Mouse (Mus musculus) embryonic facial prominence, embryonic 14.5 days (tissue): ENCODE measurements at regions not wholly inside any gene's neighbourhood (a gene's known extent, or its start where the extent isn't known, plus 50 kb on each side); places are given as distances from the start of the nearest gene placed in this dataset.

Source experiments
- ATAC-seq: fragments of 200-750 bp; cut with Nextera tagmentation; 2 replicates; pipeline ENCODE4 v1.8.0; 2017; ENCODE audit warnings: low read depth, moderate number of reproducible peaks, moderate TSS enrichment
- DNase-seq: peaks from one replicate; pipeline ENCODE4 v3.0.0-alpha.2; 2015; ENCODE audit warnings: low spot score
- H3K27ac ChIP-seq: fragments of 300-500 bp; sonication (generic); replicated peaks from 2 replicates; pipeline ENCODE4 v1.5.1; 2014; ENCODE audit warnings: low read depth, mild to moderate bottlenecking, low read length, moderate library complexity
- H3K27me3 ChIP-seq: fragments of 300-500 bp; sonication (generic); replicated peaks from 2 replicates; pipeline ENCODE4 v1.6.1; 2014; ENCODE audit warnings: low read length; ENCODE audit not compliant: control insufficient read depth, insufficient read depth
- H3K36me3 ChIP-seq: fragments of 300-500 bp; sonication (generic); 2 replicates; pipeline ENCODE4 v1.6.1; 2014; ENCODE audit warnings: low read length, mixed read lengths; ENCODE audit not compliant: control insufficient read depth, insufficient read depth
- H3K4me1 ChIP-seq: fragments of 300-500 bp; sonication (generic); 2 replicates; pipeline ENCODE4 v1.6.1; 2014; ENCODE audit warnings: antibody characterized with exemption, low read length; ENCODE audit not compliant: control insufficient read depth, insufficient read depth
- H3K4me2 ChIP-seq: fragments of 300-500 bp; sonication (generic); 2 replicates; pipeline ENCODE4 v1.6.1; 2014; ENCODE audit warnings: low read depth, mild to moderate bottlenecking, low read length, moderate library complexity, mixed read lengths
- H3K4me3 ChIP-seq: fragments of 300-500 bp; sonication (generic); 2 replicates; pipeline ENCODE4 v1.5.1; 2014; ENCODE audit warnings: low read depth, mild to moderate bottlenecking, low read length
- H3K9ac ChIP-seq: fragments of 300-500 bp; sonication (generic); 2 replicates; pipeline ENCODE4 v1.6.1; 2014; ENCODE audit warnings: low read depth, mild to moderate bottlenecking, low read length, moderate library complexity, mixed read lengths
- H3K9me3 ChIP-seq: fragments of 300-500 bp; sonication (generic); 2 replicates; pipeline ENCODE4 v1.6.1; 2016; ENCODE audit warnings: low read length; ENCODE audit not compliant: control insufficient read depth
- WGBS: fragments of 180-500 bp; shearing (Covaris S2); extraction: QIAGEN DNeasy Blood & Tissue Kit; methylation state at CpG from one replicate; pipeline ENCODE4 v1.1.7; 2014; 5-methylcytosine and 5-hydroxymethylcytosine counted together

- Histone ChIP-seq H3K4me3 (no peak overlapping the region), H3K9ac (no peak overlapping the region), H3K27ac (no peak overlapping the region), H3K4me1 (peaks cover 2% of the 10 kb centered on the region; the same call in 1 of the 2 replicates), H3K36me3 (no peaks in the 10 kb centered on the region), H3K27me3 (peaks cover 18% of the 10 kb centered on the region), H3K9me3 (no peaks in the 10 kb centered on the region), H3K4me2 (no peak overlapping the region)
- DNase-seq (no peak), ATAC-seq (no peak)
- 11% methylated on average over 6 of the region's 6 CpGs for WGBS
These were observed 107.1 kb upstream of the Csf3r start for GRCm38 (mm10) chr4:125917210-125917609.

DNA sequence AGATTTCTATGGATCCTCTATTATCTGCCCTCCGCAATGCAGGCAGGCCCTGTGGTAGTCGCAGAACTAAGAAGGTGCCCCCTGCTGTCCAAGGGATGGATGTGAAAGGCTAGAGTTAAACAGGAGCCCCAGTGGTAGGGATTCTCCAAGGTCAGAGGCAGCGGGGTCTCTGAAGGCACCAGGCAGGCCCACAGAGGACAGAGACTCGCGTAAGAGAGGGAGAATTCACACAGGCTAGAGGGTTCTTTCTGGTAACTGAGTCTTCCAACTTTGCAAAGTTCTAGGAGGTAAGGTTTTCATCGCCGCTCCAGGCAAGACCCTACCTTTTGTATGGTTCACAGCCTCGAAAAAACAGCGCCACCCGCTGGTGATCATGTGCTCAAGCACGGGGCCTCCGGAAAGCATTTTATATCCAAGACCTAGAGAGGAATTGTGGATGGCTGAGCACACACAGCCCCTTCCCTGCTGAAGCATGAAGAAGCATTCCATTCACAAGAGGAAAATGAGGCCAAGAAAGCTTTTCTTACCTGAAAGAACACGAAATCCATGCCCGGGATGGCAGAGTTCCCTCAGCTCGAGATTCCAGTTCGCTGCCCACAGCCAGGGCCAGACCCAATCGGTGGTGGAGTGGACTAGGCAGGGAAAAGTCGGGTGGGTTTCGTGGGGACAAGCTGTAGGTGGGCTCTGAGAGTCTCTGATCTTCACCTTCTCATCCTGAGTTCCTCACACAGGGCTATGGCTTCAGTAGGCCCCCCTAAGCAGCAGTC is 102.6 kb upstream of the Csf3r start:
- 12% methylated on average over 19 of the region's 19 CpGs for WGBS
- H3K9ac ChIP-seq, result no peak overlapping the region
- ATAC-seq, result peak; percentile 67

GRCm38 (mm10) chr4:125922317-125922878 is 102.0 kb upstream of the Csf3r start:
- Histone ChIP-seq H3K27me3 (peaks cover 7% of the 10 kb centered on the region; the same call in 1 of the 2 replicates), H3K4me1 (peaks cover 5% of the 10 kb centered on the region; the same call in 1 of the 2 replicates), H3K4me3 (no peak overlapping the region), H3K9ac (no peak overlapping the region), H3K36me3 (no peaks in the 10 kb centered on the region), H3K4me2 (no peak overlapping the region), H3K27ac (no peak overlapping the region), H3K9me3 (no peaks in the 10 kb centered on the region)
- 31% methylated on average over 10 of the region's 11 CpGs for WGBS
- peak; percentile 48 for DNase-seq
- no peak for ATAC-seq

More for the DNA sequence above, 102.6 kb upstream of the Csf3r start:
- H3K4me1 ChIP-seq, result peaks cover 5% of the 10 kb centered on the region; the same call in 1 of the 2 replicates
- no peaks in the 10 kb centered on the region for H3K36me3 ChIP-seq
- no peaks in the 10 kb centered on the region for H3K9me3 ChIP-seq
- no peak overlapping the region for H3K4me3 ChIP-seq
- H3K4me2 ChIP-seq, result 0 out of 2 replicates have a peak overlapping the region, but pooled peaks have one; percentile 17
- DNase-seq, result peak; percentile 55
- no peak overlapping the region for H3K27ac ChIP-seq
- H3K27me3 ChIP-seq, result peaks cover 7% of the 10 kb centered on the region; the same call in 1 of the 2 replicates

GRCm38 (mm10) chr4:125923225-125923624 is 101.1 kb upstream of the Csf3r start:
- no peaks in the 10 kb centered on the region for H3K36me3 ChIP-seq
- ATAC-seq (no peak), DNase-seq (peak; percentile 39)
- peaks cover 7% of the 10 kb centered on the region; the same call in 1 of the 2 replicates for H3K27me3 ChIP-seq
- H3K9me3 ChIP-seq, result no peaks in the 10 kb centered on the region
- H3K4me2 ChIP-seq, result no peak overlapping the region
- 46% methylated on average over 7 of the region's 7 CpGs for WGBS
- H3K4me3 ChIP-seq, result no peak overlapping the region
- peaks cover 5% of the 10 kb centered on the region; the same call in 1 of the 2 replicates for H3K4me1 ChIP-seq
- no peak overlapping the region for H3K27ac ChIP-seq
- no peak overlapping the region for H3K9ac ChIP-seq

GRCm38 (mm10) chr4:125928196-125928595 is 96.2 kb upstream of the Csf3r start:
- Histone ChIP-seq H3K4me3 (no peak overlapping the region), H3K4me2 (no peak overlapping the region), H3K9me3 (no peaks in the 10 kb centered on the region), H3K27ac (no peak overlapping the region), H3K4me1 (peaks cover 3% of the 10 kb centered on the region; the same call in 1 of the 2 replicates), H3K36me3 (no peaks in the 10 kb centered on the region), H3K27me3 (peaks cover 8% of the 10 kb centered on the region), H3K9ac (no peak overlapping the region)
- WGBS, result 32% methylated on average over 4 of the region's 4 CpGs
- DNase-seq, result no peak
- peak; percentile 20; the same call in 1 of the 2 replicates for ATAC-seq

DNA sequence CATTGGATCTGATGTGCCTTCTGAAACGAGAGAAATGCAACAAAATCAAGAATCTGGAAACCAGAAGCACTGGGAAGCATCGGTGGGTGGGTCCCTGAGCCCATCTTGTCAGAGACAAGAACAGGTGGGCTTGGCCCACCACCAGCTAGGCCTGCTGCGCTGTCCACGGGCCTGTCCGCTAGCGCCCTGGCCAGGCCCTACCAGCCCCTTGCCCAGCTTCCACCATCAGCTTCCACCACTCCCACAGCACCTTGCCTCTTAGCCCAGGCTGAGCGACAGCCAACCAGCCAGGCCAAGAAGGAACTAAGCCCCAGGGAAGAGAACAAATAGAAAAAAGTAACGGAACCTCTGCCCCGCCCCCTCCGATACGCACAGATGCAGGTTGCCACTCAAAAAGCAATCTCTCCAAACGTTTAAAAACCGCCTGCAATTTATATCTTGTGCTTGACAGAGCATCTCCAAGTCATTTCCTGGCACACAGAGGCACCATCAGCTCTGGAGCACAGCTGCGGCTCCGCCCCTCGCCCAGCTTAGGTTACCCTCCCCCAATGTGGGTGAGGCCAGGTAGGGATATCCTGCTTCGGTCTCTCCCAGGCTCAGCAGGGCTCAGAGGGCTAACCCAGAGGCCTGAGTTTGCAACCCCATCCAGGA is 95.1 kb upstream of the Csf3r start:
- Histone ChIP-seq H3K27me3 (peaks cover 8% of the 10 kb centered on the region), H3K4me1 (peaks cover 3% of the 10 kb centered on the region; the same call in 1 of the 2 replicates), H3K4me2 (no peak overlapping the region), H3K9ac (no peak overlapping the region), H3K4me3 (no peak overlapping the region), H3K36me3 (no peaks in the 10 kb centered on the region), H3K9me3 (no peaks in the 10 kb centered on the region), H3K27ac (no peak overlapping the region)
- 0 out of 2 replicates have a peak, but pooled peaks have one; percentile 44 for ATAC-seq
- peak; percentile 38 for DNase-seq
- WGBS, result 55% methylated on average over 17 of the region's 17 CpGs

GRCm38 (mm10) chr4:125930764-125931163 is 93.6 kb upstream of the Csf3r start:
- ATAC-seq (no peak), DNase-seq (no peak)
- no peaks in the 10 kb centered on the region for H3K9me3 ChIP-seq
- H3K4me2 ChIP-seq, result no peak overlapping the region
- H3K4me3 ChIP-seq, result no peak overlapping the region
- H3K27me3 ChIP-seq, result peaks cover 8% of the 10 kb centered on the region
- no peak overlapping the region for H3K27ac ChIP-seq
- no peak overlapping the region for H3K9ac ChIP-seq
- H3K36me3 ChIP-seq, result no peaks in the 10 kb centered on the region
- peaks cover 3% of the 10 kb centered on the region; the same call in 1 of the 2 replicates for H3K4me1 ChIP-seq
- WGBS, result 55% methylated on average over 10 of the region's 10 CpGs

- H3K4me1 ChIP-seq, result peaks cover 3% of the 10 kb centered on the region; the same call in 1 of the 2 replicates
- H3K4me2 ChIP-seq, result no peak overlapping the region
- ATAC-seq (no peak), DNase-seq (no peak)
- H3K9ac ChIP-seq, result no peak overlapping the region
- no peak overlapping the region for H3K27ac ChIP-seq
- H3K9me3 ChIP-seq, result no peaks in the 10 kb centered on the region
- WGBS, result 55% methylated on average over 6 of the region's 6 CpGs
- H3K4me3 ChIP-seq, result no peak overlapping the region
- no peaks in the 10 kb centered on the region for H3K36me3 ChIP-seq
- peaks cover 8% of the 10 kb centered on the region for H3K27me3 ChIP-seq
These were observed 93.0 kb upstream of the Csf3r start for GRCm38 (mm10) chr4:125931321-125931720.
